Mouse (Mus musculus) intestine, embryonic 15.5 days (tissue): ENCODE measurements around the gene Zfyve26. TPM values are rescaled to one million over a fixed set of nuclear protein-coding genes. Genes with fewer than 3 reads are reported as not detected.

Experiments used
- ATAC-seq: fragments of 200-750 bp; cut with Nextera tagmentation; 2 replicates; pipeline ENCODE4 v1.8.0; 2017; ENCODE audit warnings: moderate TSS enrichment, moderate library complexity
- H3K27ac ChIP-seq: fragments of 300-500 bp; sonication (generic); 2 replicates; pipeline ENCODE4 v1.5.1; 2015; ENCODE audit warnings: mild to moderate bottlenecking, inconsistent platforms
- H3K27me3 ChIP-seq: fragments of 300-500 bp; sonication (generic); replicated peaks from 2 replicates; pipeline ENCODE4 v1.6.1; 2015; ENCODE audit warnings: inconsistent platforms
- H3K36me3 ChIP-seq: fragments of 300-500 bp; sonication (generic); 2 replicates; pipeline ENCODE4 v1.6.1; 2015; ENCODE audit warnings: inconsistent platforms
- H3K4me1 ChIP-seq: fragments of 300-500 bp; sonication (generic); replicated peaks from 2 replicates; pipeline ENCODE4 v1.6.1; 2015; ENCODE audit warnings: inconsistent platforms
- H3K4me2 ChIP-seq: fragments of 300-500 bp; sonication (generic); replicated peaks from 2 replicates; pipeline ENCODE4 v1.6.1; 2015; ENCODE audit warnings: mild to moderate bottlenecking, inconsistent platforms
- H3K4me3 ChIP-seq: fragments of 300-500 bp; sonication (generic); replicated peaks from 2 replicates; pipeline ENCODE4 v1.5.1; 2015; ENCODE audit warnings: inconsistent platforms
- H3K9ac ChIP-seq: fragments of 300-500 bp; sonication (generic); 2 replicates; pipeline ENCODE4 v1.6.1; 2015; ENCODE audit warnings: inconsistent platforms
- H3K9me3 ChIP-seq: fragments of 300-500 bp; sonication (generic); 2 replicates; pipeline ENCODE4 v1.6.1; 2016; ENCODE audit warnings: inconsistent platforms
- WGBS: fragments of 180-500 bp; shearing (Covaris S2); methylation state at CpG from one replicate; pipeline ENCODE4 v1.1.7; 2015; 5-methylcytosine and 5-hydroxymethylcytosine counted together
- polyA plus RNA-seq: library from polyadenylated mRNA; unstranded; fragments of >200 nt; fragmentation: Nextera tagmentation; extraction: Ambion mirVana; gene quantifications from 2 replicates; pipeline ENCODE4 v1.2.1, GENCODE M21; 2015

The Zfyve26 gene
- polyA plus RNA-seq, 1 experiment from 2014 or later: 11.6 TPM

DNA sequence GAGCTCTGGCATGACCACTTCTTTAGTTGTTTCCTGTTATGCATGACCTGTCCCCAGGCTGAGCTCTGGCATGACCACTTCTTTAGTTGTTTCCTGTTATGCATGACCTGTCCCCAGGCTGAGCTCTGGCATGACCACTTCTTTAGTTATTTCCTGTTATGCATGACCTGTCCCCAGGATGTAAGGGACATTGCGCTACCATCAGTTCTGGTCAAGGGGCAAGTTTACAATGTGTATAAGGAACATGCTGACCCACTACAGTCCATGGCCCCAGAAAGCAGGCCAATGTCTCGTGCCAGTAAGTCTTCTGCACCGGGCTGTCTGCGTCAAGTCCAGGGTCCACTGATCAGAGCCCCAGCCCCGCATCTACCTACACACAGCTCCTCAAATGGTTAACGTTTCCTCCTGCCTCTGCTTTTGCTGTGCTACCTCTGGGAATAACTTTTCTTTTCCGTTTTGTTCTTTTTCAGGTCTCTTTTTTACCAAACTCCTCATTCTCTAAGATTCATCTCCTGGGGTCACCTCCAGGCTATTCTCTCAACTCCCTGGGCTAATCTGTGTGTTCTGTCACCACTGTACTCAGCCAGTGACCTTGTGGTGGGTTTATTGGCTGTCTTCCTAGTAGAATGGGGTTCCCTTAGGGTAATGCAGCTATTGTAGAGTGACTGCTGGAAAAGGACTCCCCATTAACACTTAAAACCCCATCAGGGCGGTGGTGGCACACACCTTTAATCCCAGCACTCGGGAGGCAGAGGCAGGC is 42.6 kb downstream of the Zfyve26 start:
- peaks cover 14% of the 10 kb centered on the region; the same call in 1 of the 2 replicates for H3K36me3 ChIP-seq
- ATAC-seq: no peak
- H3K27me3 ChIP-seq: no peaks in the 10 kb centered on the region
- no peaks in the 10 kb centered on the region for H3K9me3 ChIP-seq
- no peak overlapping the region for H3K4me3 ChIP-seq
- 92% methylated on average over 9 of the region's 9 CpGs for WGBS
- H3K4me2 ChIP-seq: no peak overlapping the region
- H3K9ac ChIP-seq: no peak overlapping the region
- no peak overlapping the region for H3K27ac ChIP-seq
- no peaks in the 10 kb centered on the region for H3K4me1 ChIP-seq

DNA sequence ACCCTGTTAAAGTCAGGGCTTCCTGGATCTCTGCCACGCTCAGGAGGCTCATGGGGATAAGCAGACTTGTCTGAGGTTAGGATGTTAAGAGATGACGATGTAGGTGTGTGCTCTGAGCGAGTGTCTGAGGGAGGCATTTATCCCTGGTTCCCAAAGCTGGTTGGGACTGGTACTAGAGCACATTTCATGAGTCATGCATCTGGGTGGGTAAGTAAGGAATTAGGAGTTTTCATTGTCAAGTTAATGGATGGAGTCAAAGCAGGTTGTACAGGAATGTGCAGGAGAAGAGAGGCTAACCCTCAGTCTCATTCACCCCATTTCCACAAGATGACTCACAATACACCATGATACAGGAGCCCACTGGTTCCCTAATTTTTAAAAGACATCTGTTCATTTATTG is 48.0 kb downstream of the Zfyve26 start:
- H3K27me3 ChIP-seq: no peaks in the 10 kb centered on the region
- ATAC-seq: no peak
- H3K36me3 ChIP-seq: peaks cover 36% of the 10 kb centered on the region
- no peak overlapping the region for H3K4me3 ChIP-seq
- no peak overlapping the region for H3K27ac ChIP-seq
- H3K9ac ChIP-seq: no peak overlapping the region
- H3K9me3 ChIP-seq: no peaks in the 10 kb centered on the region
- H3K4me1 ChIP-seq: no peaks in the 10 kb centered on the region
- no peak overlapping the region for H3K4me2 ChIP-seq
- 78% methylated on average over 3 of the region's 3 CpGs for WGBS

DNA sequence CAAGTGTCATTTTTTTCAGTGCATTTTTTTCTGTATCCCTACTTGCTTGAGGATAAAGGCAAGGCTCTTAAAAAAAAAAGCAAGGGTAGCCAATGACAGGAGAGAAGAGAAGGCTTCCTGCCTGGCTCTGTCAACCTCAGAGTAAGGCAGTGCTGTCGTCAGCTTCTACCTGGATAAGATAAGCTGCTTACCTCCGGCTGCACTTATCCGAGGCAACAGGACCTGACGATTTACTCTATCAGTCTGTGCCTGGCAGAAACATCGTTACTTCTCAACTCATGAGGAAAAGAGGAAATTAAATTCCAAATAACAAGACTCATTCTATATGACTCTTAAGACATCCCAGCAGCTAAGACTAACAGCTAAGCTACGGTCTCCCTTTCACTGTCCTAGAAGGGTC is 53.2 kb downstream of the Zfyve26 start:
- Histone ChIP-seq H3K4me2 (no peak overlapping the region), H3K9ac (no peak overlapping the region), H3K4me3 (no peak overlapping the region), H3K36me3 (peaks cover 43% of the 10 kb centered on the region), H3K9me3 (no peaks in the 10 kb centered on the region), H3K27ac (no peak overlapping the region), H3K27me3 (no peaks in the 10 kb centered on the region), H3K4me1 (no peaks in the 10 kb centered on the region)
- no peak for ATAC-seq
- 82% methylated on average over 6 of the region's 6 CpGs for WGBS

DNA sequence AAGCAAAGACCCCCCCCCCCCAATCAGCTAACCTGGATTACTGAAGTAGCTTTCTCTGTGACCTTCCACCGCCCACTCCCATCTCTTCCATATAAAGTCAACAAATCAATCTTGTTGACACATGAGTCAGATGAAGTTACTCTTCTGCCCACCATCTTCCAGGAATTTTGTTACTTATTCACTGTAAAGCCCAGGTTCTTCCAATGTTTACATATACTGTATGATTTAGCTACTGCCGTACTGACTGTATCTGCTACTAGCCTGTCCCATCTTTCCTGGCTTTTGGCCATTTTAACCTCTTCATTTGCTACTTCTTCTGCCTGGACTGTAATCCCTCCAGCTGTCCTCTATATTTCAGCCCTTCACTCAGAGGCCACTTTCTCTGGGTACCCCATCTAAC is 54.1 kb downstream of the Zfyve26 start:
- WGBS: 65% methylated on average over 2 of the region's 2 CpGs
- no peaks in the 10 kb centered on the region for H3K4me1 ChIP-seq

GRCm38 (mm10) chr12:79235485-79236080 is 60.5 kb downstream of the Zfyve26 start:
- H3K27ac ChIP-seq: no peak overlapping the region
- no peak overlapping the region for H3K4me3 ChIP-seq
- peaks cover 33% of the 10 kb centered on the region for H3K36me3 ChIP-seq
- H3K9ac ChIP-seq: no peak overlapping the region
- no peaks in the 10 kb centered on the region for H3K9me3 ChIP-seq
- no peaks in the 10 kb centered on the region for H3K4me1 ChIP-seq
- no peaks in the 10 kb centered on the region for H3K27me3 ChIP-seq
- H3K4me2 ChIP-seq: no peak overlapping the region
- ATAC-seq: no peak
- 86% methylated on average over 11 of the region's 11 CpGs for WGBS

More for the DNA sequence above, 54.1 kb downstream of the Zfyve26 start:
- H3K9me3 ChIP-seq: no peaks in the 10 kb centered on the region
- no peak overlapping the region for H3K4me3 ChIP-seq
- H3K36me3 ChIP-seq: peaks cover 50% of the 10 kb centered on the region
- no peak overlapping the region for H3K27ac ChIP-seq
- H3K9ac ChIP-seq: no peak overlapping the region
- no peak overlapping the region for H3K4me2 ChIP-seq
- ATAC-seq: no peak
- no peaks in the 10 kb centered on the region for H3K27me3 ChIP-seq

DNA sequence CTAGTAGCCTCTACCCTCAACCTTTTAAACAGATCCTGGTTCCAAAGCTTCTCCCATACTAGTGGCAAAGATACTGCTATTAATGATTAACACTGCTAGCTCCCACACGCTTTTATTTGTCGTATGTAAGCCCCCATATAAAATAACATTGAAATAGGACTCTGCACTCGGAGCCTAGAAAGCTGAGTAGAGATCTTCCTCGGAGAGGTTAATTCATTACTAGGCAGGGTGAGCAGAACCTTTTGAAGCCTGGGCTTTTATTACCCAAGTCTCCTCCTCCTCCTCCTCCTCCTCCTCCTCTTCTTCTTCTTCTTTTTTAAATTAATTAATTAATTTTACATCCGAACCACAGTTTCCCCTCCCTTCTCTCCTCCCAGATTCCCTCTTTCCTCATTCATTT is 78.6 kb downstream of the Zfyve26 start:
- H3K4me1 ChIP-seq: no peaks in the 10 kb centered on the region
- no peak overlapping the region for H3K9ac ChIP-seq
- 51% methylated on average over 5 of the region's 5 CpGs for WGBS
- H3K4me3 ChIP-seq: no peak overlapping the region
- no peak overlapping the region for H3K27ac ChIP-seq
- no peak for ATAC-seq
- H3K36me3 ChIP-seq: no peaks in the 10 kb centered on the region
- H3K4me2 ChIP-seq: peak overlapping the region; percentile 9; the same call in 1 of the 2 replicates
- H3K9me3 ChIP-seq: no peaks in the 10 kb centered on the region
- no peaks in the 10 kb centered on the region for H3K27me3 ChIP-seq

- Histone ChIP-seq H3K9ac (no peak overlapping the region), H3K27me3 (no peaks in the 10 kb centered on the region), H3K36me3 (no peaks in the 10 kb centered on the region), H3K4me2 (no peak overlapping the region; the same call in 1 of the 2 replicates), H3K4me3 (no peak overlapping the region), H3K27ac (no peak overlapping the region), H3K4me1 (no peaks in the 10 kb centered on the region), H3K9me3 (no peaks in the 10 kb centered on the region)
- peak; percentile 58; the same call in 1 of the 2 replicates for ATAC-seq
- WGBS: 79% methylated on average over 8 of the region's 8 CpGs
Measured at GRCm38 (mm10) chr12:79211447-79211846, 84.7 kb downstream of the Zfyve26 start.

- peak within 1 kb of the TSS; percentile 35 for H3K4me3 ChIP-seq
- no peaks in the 10 kb centered on the region for H3K4me1 ChIP-seq
- WGBS: 3% methylated on average over 13 of the region's 13 CpGs
- peak within 1 kb of the TSS; percentile 69 for H3K4me2 ChIP-seq
- peak; percentile 47 for ATAC-seq
- no peaks in the 10 kb centered on the region for H3K9me3 ChIP-seq
- H3K27me3 ChIP-seq: no peaks in the 10 kb centered on the region
- no peak within 1 kb of the TSS for H3K9ac ChIP-seq
- no peak within 1 kb of the TSS for H3K27ac ChIP-seq
- H3K36me3 ChIP-seq: no peaks in the 10 kb centered on the region
Measured at GRCm38 (mm10) chr12:79208703-79209464, 87.2 kb downstream of the Zfyve26 start, which contains the start of gene Rdh12. TSS of gene Rdh12 (plus strand) at chr12:79208914.

DNA sequence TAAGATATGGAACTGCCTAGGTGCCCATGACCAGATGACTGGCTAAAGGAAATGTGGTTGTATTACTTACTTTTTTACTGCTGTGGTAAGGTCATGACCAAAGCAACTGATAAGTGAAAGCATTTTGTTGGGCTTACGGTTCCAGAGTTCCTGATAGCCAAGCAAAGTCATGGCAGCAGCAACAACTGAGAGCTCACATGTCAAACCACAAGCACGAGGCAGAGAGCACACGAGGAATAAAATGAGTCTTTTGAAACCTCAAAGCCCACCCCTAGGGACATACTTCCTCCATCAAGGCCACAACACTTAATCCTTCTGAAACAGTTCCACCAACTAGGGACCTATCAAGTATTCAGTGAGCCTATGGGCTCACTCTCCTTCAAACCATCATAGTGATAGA is 94.2 kb downstream of the Zfyve26 start:
- Histone ChIP-seq H3K4me1 (no peaks in the 10 kb centered on the region), H3K9me3 (no peaks in the 10 kb centered on the region), H3K4me2 (no peak overlapping the region), H3K27ac (no peak overlapping the region), H3K36me3 (no peaks in the 10 kb centered on the region), H3K9ac (no peak overlapping the region), H3K4me3 (no peak overlapping the region), H3K27me3 (no peaks in the 10 kb centered on the region)
- ATAC-seq: no peak
- WGBS: 66% methylated on average over 3 of the region's 3 CpGs

DNA sequence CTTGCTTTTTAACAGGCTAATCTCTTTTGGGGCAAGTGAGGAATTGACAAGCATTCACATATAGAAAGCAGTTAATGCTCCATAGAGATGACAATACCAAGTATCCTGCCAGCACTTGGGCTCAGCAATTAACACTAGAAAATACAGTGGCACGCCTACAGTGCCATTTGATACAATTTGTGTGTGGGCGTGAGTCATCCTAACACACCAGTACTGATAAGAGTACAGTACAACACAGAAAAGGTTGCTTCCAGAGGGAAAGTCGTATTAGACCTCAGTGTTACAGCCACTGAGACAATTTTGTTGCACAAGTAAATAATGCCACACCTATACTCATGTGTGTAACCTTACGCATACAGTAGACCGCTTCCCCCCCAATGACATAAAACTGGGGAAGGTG is 99.0 kb downstream of the Zfyve26 start:
- H3K27ac ChIP-seq: no peak overlapping the region
- H3K9me3 ChIP-seq: no peaks in the 10 kb centered on the region
- H3K4me1 ChIP-seq: no peaks in the 10 kb centered on the region
- ATAC-seq: no peak
- no peak overlapping the region for H3K4me2 ChIP-seq
- WGBS: 73% methylated on average over 5 of the region's 5 CpGs
- H3K4me3 ChIP-seq: no peak overlapping the region
- no peaks in the 10 kb centered on the region for H3K27me3 ChIP-seq
- no peaks in the 10 kb centered on the region for H3K36me3 ChIP-seq
- H3K9ac ChIP-seq: no peak overlapping the region

DNA sequence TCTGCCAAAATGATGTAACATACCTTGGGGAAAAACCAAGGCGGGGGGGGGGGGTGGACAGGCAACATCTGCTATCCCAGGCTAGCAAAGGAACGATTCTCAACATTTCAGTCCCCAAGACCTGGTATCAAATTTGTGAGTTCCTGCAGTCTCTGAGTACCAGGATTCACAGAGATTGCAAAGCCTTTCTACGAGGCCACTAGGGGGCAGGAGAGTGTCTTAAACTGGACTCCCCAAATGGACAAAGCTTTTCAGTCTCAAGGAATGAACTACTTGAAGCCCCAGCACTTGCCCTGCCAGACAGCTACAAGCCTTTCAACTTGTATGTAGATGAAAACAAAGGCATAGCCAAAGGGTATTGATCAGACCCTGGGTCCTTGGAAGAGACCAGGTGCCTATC is 102.7 kb downstream of the Zfyve26 start:
- WGBS: 4% methylated on average over 3 of the region's 3 CpGs
- H3K4me3 ChIP-seq: no peak overlapping the region
- H3K9me3 ChIP-seq: no peaks in the 10 kb centered on the region
- H3K9ac ChIP-seq: no peak overlapping the region
- no peak overlapping the region for H3K4me2 ChIP-seq
- H3K27ac ChIP-seq: no peak overlapping the region
- H3K27me3 ChIP-seq: no peaks in the 10 kb centered on the region
- peaks cover 9% of the 10 kb centered on the region; the same call in 1 of the 2 replicates for H3K4me1 ChIP-seq
- no peak for ATAC-seq
- H3K36me3 ChIP-seq: no peaks in the 10 kb centered on the region

GRCm38 (mm10) chr12:79192193-79192592 is 103.9 kb downstream of the Zfyve26 start, which contains the start of gene Rdh11:
TSS of gene Rdh11 (minus strand) at chr12:79192293.
- H3K9ac ChIP-seq: peak within 1 kb of the TSS; percentile 60
- ATAC-seq: 0 out of 2 replicates have a peak, but pooled peaks have one; percentile 18
- WGBS: 57% methylated on average over 6 of the region's 6 CpGs

More at GRCm38 (mm10) chr12:79192193-79192592, 103.9 kb downstream of the Zfyve26 start, which contains the start of gene Rdh11:
- Histone ChIP-seq H3K4me1 (peaks cover 9% of the 10 kb centered on the region; the same call in 1 of the 2 replicates), H3K36me3 (peaks cover 9% of the 10 kb centered on the region), H3K4me3 (peak within 1 kb of the TSS; percentile 59), H3K9me3 (no peaks in the 10 kb centered on the region), H3K27ac (0 out of 2 replicates have a peak within 1 kb of the TSS, but pooled peaks have one; percentile 62), H3K27me3 (no peaks in the 10 kb centered on the region), H3K4me2 (peak within 1 kb of the TSS; percentile 76)
